Mouse (Mus musculus) CD4-positive, CD25-positive, alpha-beta regulatory T cell, adult 9 weeks (primary cell): ENCODE results near the gene Olfr1276. TPM values are rescaled to one million over a fixed set of nuclear protein-coding genes. Genes with fewer than 3 reads are reported as not detected.

Experiments
- polyA plus RNA-seq: library from polyadenylated mRNA; unstranded; fragments of 100-300 nt; shearing (Covaris generic); gene quantifications from one replicate; pipeline ENCODE4 v1.2.1, GENCODE M21; 2017

Olfr1276 gene
- not detected for polyA plus RNA-seq

DNA sequence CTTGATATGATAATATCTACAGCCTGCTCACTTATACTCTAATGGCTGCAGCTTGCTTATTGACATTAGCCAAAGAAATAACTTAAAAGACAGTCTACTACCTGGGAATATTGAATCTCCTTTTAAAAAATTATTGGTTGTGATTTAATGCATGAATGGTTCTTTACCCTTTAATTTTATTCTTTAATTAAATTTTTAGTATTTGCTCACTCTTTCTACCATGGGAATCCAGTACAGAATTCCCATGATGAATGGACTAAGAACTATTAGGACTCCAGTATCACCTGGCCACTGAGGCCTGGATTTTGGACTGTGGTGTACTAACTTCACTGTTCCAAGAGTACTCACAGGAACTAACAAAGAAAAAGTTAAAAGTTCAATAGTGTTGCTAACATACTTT, at the start of gene Olfr1276:
TSS of gene Olfr1276 (plus strand) at position 301 of the 400 bp plus-strand sequence.

DNA sequence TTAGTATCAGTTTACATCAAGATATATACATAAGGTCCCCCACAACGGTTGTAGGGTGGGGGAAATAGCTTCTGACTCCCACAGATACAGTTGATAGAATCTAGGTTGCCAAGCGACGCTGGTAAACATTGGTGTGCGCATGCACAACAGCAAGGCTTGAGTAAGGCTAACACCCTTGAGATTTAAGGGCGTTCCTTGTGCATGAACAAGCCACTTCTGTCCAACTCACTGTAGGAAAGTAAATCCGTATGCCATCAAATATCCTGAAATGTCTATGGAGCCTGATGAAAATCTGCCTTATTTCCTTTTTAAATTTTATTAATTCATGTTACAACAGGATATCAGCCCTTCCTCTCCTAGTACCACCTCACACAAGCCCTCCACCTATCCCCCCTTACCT, 24.8 kb upstream of the Olfr1276 start, which contains the start of gene 4930430A15Rik:
TSS of gene 4930430A15Rik (minus strand) at position 101 of the 400 bp plus-strand sequence.

DNA sequence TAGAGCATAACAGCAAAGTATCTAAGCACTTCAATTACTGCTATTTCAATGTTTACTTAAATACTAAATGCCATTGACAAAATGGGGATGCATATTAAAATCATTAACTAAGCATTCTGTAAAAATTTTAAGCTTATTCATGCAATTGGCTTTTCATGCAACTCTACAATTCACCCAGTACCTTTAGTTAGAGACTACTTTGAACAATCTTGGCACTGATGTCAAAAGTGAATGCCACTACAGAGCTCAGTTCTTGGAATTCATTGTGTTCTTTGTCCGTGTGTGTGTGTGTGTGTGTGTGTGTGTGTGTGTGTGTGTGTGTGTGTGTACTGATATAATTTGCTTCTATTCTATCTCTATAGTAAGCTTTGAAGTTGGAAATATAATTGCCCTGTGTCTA, 19.1 kb upstream of the Olfr1276 start, which contains the start of gene Olfr1275:
TSS of gene Olfr1275 (minus strand) at position 101 of the 400 bp plus-strand sequence.

DNA sequence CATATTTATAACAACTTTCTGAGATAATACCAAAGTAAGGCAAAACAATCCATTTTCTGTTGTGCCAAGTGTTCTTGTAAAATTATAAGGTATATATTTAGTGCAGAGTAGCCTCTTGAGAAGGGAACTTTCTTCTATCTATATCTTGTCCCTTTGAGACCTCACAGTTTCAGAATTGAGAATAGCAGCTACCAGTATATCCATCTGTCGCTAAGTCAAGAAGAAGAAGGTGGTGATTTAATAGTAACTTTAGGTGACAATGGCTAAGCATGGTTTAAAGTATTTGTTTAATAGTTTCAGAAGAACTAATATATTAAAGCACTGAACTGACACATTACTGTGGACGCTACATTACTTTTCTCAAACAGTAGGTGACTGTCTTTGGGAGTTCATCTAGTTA, 19.7 kb downstream of the Olfr1276 start, which contains the start of gene Olfr1277:
TSS of gene Olfr1277 (minus strand) at position 101 of the 400 bp plus-strand sequence.

DNA sequence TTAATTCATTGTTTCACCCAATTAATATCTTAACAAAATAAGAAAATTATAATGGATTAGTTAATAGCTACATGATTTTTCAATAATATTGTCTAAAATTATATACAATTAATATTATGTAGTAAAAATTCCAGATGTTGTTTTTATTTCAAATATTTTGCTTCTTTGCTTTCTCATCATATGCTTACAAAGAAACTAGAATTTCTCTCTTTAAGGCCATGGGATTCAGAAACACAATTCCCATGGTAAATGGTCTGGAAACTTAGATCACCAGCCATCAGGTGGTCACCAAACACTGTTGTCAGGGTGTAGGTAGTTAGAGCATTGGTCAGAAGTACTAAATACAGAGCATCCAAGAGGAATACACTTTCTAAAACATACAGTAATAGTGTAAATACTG, 35.5 kb downstream of the Olfr1276 start, which contains the start of gene Olfr1278:
TSS of gene Olfr1278 (plus strand) at position 301 of the 400 bp plus-strand sequence.

DNA sequence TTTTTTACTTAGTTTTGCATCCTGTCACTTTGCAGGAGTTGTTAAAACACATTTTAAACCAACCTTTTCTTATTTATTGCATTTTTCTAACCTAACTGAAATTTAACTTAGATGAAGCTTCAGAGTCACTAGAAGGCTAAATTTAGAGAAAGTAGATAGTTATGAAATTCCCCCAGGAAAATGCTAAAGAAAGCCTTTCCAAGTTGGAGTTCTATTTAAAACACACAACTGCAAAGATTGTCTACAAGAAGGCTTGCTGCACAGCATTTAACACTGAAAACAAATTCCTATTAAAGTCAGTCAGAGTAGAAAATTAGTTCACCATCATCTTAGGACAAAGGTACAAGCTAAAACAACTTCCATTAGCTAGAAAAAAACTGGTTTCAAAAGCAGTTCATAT, 46.1 kb downstream of the Olfr1276 start, which contains the start of gene Olfr1279:
TSS of gene Olfr1279 (plus strand) at position 262 of the 400 bp plus-strand sequence.

Other genes starting within 250 kb of the Olfr1276 start
- gene Gm13941, start 148.5 kb upstream of the Olfr1276 start, polyA plus RNA-seq: not detected
- not detected for gene Gm15130, start 101.6 kb upstream of the Olfr1276 start, polyA plus RNA-seq
- gene 4930430A15Rik, start 24.9 kb upstream of the Olfr1276 start, polyA plus RNA-seq: not detected
- not detected for gene Olfr1275, start 19.2 kb upstream of the Olfr1276 start, polyA plus RNA-seq
- gene Olfr1277, start 19.6 kb downstream of the Olfr1276 start, polyA plus RNA-seq: not detected
- gene Olfr1278, start 35.6 kb downstream of the Olfr1276 start, polyA plus RNA-seq: not detected
- gene Olfr1279, start 46.1 kb downstream of the Olfr1276 start, polyA plus RNA-seq: not detected
- not detected for gene Olfr1280, start 59.5 kb downstream of the Olfr1276 start, polyA plus RNA-seq
- not detected for gene Olfr1281, start 72.0 kb downstream of the Olfr1276 start, polyA plus RNA-seq
- gene Olfr1282, start 81.6 kb downstream of the Olfr1276 start, polyA plus RNA-seq: not detected
- not detected for gene Olfr1283, start 112.3 kb downstream of the Olfr1276 start, polyA plus RNA-seq
- not detected for gene Olfr1284, start 121.0 kb downstream of the Olfr1276 start, polyA plus RNA-seq
- gene Olfr1286, start 168.6 kb downstream of the Olfr1276 start, polyA plus RNA-seq: not detected
- gene Olfr1287, start 194.6 kb downstream of the Olfr1276 start, polyA plus RNA-seq: not detected
- gene Olfr1288, start 219.6 kb downstream of the Olfr1276 start, polyA plus RNA-seq: not detected
- gene Olfr1289, start 226.3 kb downstream of the Olfr1276 start, polyA plus RNA-seq: not detected
- gene Olfr1290, start 239.3 kb downstream of the Olfr1276 start, polyA plus RNA-seq: not detected
- not detected for gene Olfr1291-ps1, start 242.7 kb downstream of the Olfr1276 start, polyA plus RNA-seq